Mouse (Mus musculus) thymus, postnatal 10 days (tissue): ENCODE measurements around the gene Insrr.
"Not testable (repeated sequence)": the region's sequence is repeated elsewhere in the genome, so short reads cannot be mapped to it uniquely, and the experiment has no call there.

ENCODE experiments used
- DNase-seq, 2 experiments: peaks; one replicate each; pipeline ENCODE4 v3.0.0; 2021; ENCODE audit warnings: low spot score in 2 of 2

Insrr gene

GRCm38 (mm10) chr3:87778283-87778682, 18.5 kb upstream of the Insrr start:
- no peak for DNase-seq

- no peak for DNase-seq
Observed at GRCm38 (mm10) chr3:87779086-87779485, 17.7 kb upstream of the Insrr start.

- DNase-seq, result no peak
Observed at GRCm38 (mm10) chr3:87783282-87784023, 13.3 kb upstream of the Insrr start.

GRCm38 (mm10) chr3:87785156-87785555, 11.6 kb upstream of the Insrr start:
- no peak for DNase-seq

DNA sequence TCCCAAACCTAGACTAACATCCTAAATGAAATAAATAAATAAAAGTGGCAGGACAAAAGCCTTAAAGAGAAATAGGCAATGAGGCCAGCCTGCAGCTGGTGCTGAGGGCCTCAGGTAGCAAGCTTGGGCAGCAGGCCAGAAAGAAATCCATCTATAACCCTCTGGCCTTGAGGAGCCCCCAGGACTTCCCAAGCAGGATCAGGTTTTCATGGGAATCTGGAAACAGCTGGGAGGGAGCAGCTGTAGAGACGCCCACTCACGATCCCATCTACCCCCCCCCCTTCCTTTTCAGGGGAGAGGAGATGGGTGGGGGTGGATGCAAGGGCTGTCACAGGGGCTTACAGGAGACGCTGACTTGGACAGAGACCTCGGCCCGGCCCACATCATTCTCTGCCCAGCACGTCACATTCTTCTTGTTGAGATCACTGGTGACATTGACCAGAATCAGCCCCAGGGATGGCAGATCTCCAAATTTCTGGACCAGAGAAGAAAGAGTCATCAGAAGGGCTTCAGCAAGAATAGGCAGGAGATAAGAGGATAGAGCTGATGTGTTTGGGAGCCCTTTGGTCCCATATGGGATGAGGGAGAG, 11.0 kb upstream of the Insrr start:
- DNase-seq, result no peak

GRCm38 (mm10) chr3:87789248-87789647, 7.5 kb upstream of the Insrr start:
- no peak for DNase-seq

GRCm38 (mm10) chr3:87789768-87790167, 7.0 kb upstream of the Insrr start:
- DNase-seq, result no peak

- DNase-seq, result no peak
Observed at GRCm38 (mm10) chr3:87794922-87795325, 1.8 kb upstream of the Insrr start, which contains the start of gene Ntrk1. TSS of gene Ntrk1 (minus strand) at chr3:87795162.

DNA sequence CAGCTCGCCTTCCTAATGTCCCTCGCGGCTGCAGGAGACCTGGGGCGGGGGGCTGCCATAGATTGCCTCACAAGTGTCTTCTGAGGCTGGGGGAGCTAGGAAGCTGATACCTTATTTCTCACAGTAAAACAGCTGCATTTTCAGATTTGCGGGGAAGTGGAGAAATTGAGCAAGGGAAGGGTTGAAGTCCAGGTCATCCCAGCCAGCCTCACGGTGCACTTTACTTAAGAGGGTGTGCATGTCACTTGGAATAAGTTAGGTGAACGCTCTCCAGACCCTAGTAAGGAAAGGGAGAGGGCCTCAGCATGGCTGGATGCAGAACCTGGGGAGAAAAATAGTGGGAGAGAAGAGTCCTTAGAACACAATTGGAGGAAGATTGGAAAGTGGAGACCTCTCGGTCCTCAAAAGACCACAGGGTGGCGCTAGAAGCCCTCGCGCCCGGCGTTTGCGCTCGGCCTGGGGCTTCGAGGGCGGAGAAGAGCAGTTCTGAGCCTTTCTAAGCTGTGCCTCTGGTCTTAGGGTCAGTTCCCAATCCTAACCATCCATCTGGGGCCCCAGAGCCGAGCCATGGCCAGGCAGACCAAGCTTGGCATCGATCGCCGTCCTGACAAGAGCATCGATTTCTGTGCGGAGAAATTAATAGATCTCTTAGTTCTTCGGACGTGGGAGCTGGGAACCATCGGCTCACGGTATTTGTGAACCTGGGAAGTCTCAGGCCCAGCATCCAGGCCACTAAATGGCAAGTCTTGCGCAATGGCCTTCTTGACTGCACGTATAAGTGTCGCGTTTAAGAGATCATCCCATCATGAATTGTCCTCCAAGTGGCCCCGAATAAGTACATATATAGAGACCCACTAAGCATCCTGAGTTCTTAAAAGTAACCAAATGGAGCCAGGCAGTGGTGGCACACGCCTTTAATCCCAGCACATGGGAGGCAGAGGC, 1.1 kb upstream of the Insrr start:
- peak in 1 of 2 experiments; percentile 60 for DNase-seq

DNA sequence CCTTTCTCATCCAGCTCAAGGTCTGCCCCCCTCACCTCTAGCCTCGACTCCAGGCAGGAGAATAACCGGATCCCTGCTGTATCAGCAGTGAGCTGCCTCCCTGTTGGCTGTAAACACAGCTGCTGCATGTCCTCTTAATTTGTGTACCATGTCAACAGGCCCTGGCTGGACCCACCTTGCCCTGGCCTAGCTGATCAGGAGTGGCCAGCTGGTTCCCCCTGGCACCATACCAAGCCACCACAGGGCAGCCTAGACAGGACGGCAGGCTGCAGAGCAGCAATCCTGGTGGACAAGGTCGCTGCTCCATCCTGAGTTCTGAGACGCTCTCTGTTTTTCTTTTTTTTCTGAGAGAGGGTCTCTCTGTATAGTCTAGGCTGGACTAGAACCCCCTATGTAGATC, 4.9 kb downstream of the Insrr start:
- no peak for DNase-seq

DNA sequence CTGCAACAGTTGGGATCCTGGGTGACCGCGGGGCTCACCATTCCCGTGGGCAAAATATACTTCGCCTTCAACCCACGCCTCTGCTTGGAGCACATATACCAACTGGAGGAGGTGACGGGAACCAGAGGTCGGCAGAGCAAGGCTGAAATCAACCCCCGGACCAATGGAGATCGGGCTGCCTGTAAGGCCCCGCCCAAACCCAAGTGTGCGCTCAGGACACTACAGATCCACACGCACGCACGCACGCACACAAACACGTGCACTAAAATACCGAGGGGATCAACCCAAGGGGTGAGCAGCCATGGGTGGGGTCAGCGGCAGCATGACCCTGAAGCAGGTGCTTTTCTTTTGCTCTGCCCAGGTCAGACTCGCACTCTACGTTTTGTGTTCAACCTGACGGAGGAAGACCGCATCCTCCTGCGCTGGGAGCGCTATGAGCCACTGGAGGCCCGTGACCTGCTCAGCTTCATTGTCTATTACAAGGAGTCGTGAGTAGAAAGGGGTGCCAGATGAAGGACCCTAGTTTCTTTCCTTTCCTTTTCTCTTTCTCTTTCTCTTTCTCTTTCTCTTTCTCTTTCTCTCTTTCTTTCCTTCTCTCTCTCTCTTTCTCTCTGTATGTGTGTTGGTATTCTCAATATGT, 7.4 kb downstream of the Insrr start:
- no peak for DNase-seq

GRCm38 (mm10) chr3:87809322-87809962, 12.7 kb downstream of the Insrr start:
- no peak for DNase-seq

DNA sequence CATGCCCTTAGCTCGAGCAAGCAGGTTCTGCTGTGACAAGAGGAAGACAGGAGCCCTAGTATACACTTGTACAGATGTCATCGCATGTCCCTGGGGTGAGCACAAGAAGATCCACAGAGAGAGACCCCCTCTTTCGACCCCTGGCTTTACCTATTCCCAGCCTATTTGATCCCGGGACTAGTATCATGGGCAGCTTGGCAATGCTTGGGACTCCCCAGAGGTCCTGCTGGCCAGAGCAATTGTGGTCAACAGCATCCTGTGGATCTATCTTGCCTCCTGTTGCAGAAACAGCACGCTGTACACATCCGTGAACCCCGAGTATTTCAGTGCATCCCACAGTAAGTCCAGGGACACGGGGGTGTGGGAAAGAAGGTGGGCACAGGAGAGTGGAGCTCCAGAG, 14.5 kb downstream of the Insrr start:
- no peak for DNase-seq

GRCm38 (mm10) chr3:87812413-87812812, 15.7 kb downstream of the Insrr start:
- no peak for DNase-seq

- no peak for DNase-seq
Observed at GRCm38 (mm10) chr3:87812873-87813272, 16.1 kb downstream of the Insrr start.

DNA sequence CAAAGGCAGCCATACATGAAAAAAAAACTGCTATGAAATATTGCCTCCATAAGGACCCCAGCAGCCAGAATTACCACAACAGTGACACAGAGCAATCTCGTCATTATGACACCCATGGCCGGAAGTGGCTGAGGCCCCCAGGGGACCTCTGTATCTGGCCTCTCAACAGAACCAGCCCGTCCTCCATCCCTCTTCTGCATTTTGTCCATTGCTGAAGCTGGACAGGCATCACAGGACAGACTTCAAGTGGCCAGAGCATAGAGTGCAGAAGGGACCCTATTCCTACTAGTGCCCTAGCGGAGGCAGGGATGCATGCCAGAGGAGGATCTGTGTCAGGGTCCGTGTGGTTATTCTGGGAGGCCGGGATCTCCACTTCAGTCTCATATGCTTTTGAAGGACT, 19.4 kb downstream of the Insrr start:
- DNase-seq, result no peak

GRCm38 (mm10) chr3:87816646-87817093, 19.9 kb downstream of the Insrr start:
- DNase-seq, result peak; percentile 43 to 77

DNA sequence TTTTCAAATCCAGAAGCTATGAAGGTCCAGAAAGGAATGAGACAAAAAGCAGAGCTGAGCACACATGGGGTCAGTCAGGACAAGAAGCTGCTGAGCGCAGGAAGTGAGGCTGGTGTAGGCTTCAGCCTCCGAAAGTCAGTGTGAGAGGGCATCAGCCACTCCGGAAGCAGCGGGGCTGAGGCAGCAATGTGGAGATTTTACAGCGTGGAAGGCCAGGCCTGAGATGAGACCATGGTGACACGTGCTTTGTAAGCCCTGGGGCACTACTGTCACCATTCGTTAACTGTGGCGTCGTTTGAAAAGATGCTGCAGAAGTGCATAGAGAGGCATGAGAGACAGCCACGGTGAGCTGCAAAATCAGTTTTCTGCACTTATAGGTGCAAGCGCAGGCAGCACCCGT, 21.5 kb downstream of the Insrr start:
- DNase-seq, result no peak

DNA sequence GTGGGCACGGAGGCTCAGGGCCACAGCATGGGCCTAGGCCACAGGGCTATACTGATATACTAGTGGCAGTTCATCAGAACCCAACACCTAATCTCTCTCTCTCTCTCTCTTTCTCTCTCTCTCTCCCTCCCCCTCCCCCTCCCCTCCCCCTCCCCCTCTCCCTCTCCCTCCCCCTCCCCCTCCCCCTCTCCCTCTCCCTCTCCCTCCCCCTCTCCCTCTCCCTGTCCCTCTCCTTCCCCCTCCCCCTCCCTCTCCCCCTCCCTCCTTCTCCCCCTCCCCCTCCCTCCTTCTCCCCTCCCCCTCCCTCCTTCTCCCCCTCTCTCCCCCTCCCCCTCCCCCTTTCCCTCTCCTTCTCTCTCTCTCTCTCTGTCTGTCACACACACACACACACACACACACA, 27.5 kb downstream of the Insrr start, which contains the start of gene Pear1:
Gene Pear1, minus strand, starts transcription at position 101 of the 400 bp plus-strand sequence.
- not testable (repeated sequence) for DNase-seq

DNA sequence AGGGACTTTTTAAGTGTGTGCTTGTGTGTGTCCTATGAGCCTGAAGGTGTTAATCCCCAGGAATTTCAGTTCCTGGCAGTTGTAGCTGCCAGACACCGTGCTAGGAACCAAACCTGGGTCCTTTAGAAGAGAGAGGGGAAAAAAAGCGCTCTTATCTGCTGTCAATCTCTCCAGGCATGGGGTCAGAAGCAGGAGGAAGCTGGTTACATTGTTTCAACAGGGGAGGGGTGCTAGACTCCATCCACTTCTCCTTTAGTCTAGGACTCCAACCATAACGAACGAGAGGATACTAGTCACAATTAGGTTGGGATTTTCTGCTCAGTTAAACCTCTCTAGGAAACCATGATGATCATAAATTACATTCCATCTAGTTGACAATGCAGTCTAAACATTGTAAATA, 31.7 kb downstream of the Insrr start:
- no peak for DNase-seq

GRCm38 (mm10) chr3:87829025-87829424, 32.3 kb downstream of the Insrr start:
- DNase-seq, result no peak
